ENCODE assay signal across 7 mouse cellular contexts in genomic region chr3:145987268-145987969, GRCm38 (mm10). TPM values are rescaled to one million over a fixed set of nuclear protein-coding genes. Genes with fewer than 3 reads are reported as not detected.
DNase-seq lines count a peak whose midpoint lies in the region; ATAC-seq lines count a peak whose summit lies in the region.

Gene Syde2, plus strand, starts transcription at chr3:145987870.

- peak; percentile 86 to 92 for DNase-seq in adrenal gland, adult (ENCODE audit: inconsistent age in 2 of 2, low spot score in 1 of 2)
- peak; percentile 91 for DNase-seq in embryo, embryonic 11 days
- DNase-seq in heart, adult 18-20 months, result peak; percentile 86 to 90
- DNase-seq in kidney, adult 18-20 months, result peak; percentile 94
- peak; percentile 88 for DNase-seq in limb, embryonic 10.5 days (ENCODE audit: low spot score)
- DNase-seq in midbrain, embryonic 11.5 days (ENCODE audit: low spot score, missing footprints), result peak; percentile 97
- DNase-seq in splenic B cell, adult 2 months (ENCODE audit: low read depth, low spot score), result peak; percentile 18

- peak within 1 kb of the TSS; percentile 61 for H3K9ac ChIP-seq in midbrain, embryonic 11.5 days (ENCODE audit: low read length)

- peaks cover 36% of the 10 kb centered on the region for H3K4me1 ChIP-seq in limb, embryonic 10.5 days
- peaks cover 11% of the 10 kb centered on the region for H3K4me1 ChIP-seq in midbrain, embryonic 11.5 days (ENCODE audit: control insufficient read depth, insufficient read depth, low read length)

- H3K27ac ChIP-seq in limb, embryonic 10.5 days, result peak within 1 kb of the TSS; percentile 91
- no peak within 1 kb of the TSS for H3K27ac ChIP-seq in midbrain, embryonic 11.5 days (ENCODE audit: low read depth, low read length)

- no peaks in the 10 kb centered on the region for H3K9me3 ChIP-seq in limb, embryonic 10.5 days (replicated peaks)
- H3K9me3 ChIP-seq in midbrain, embryonic 11.5 days (ENCODE audit: control insufficient read depth, low read length), result no peaks in the 10 kb centered on the region

- H3K4me2 ChIP-seq in midbrain, embryonic 11.5 days, result peak within 1 kb of the TSS; percentile 70

- WGBS in limb, embryonic 10.5 days, result 1% methylated on average over 63 of the region's 65 CpGs
- under 1% methylated on average over 52 of the region's 65 CpGs for WGBS in midbrain, embryonic 11.5 days

- peaks cover 4% of the 10 kb centered on the region; the same call in 1 of the 2 replicates for H3K36me3 ChIP-seq in limb, embryonic 10.5 days
- H3K36me3 ChIP-seq in midbrain, embryonic 11.5 days (ENCODE audit: control insufficient read depth, insufficient read depth, low read length), result no peaks in the 10 kb centered on the region
- H3K36me3 ChIP-seq in splenic B cell, adult 2 months (ENCODE audit: control insufficient read depth, insufficient read depth, low read length, poor library complexity, severe bottlenecking), result no peaks in the 10 kb centered on the region

- peaks cover 34% of the 10 kb centered on the region for H3K27me3 ChIP-seq in limb, embryonic 10.5 days (ENCODE audit: low read depth, poor library complexity, severe bottlenecking)
- H3K27me3 ChIP-seq in midbrain, embryonic 11.5 days (ENCODE audit: control insufficient read depth, insufficient read depth, low read length), result peaks cover 31% of the 10 kb centered on the region
- H3K27me3 ChIP-seq in splenic B cell, adult 2 months (ENCODE audit: control insufficient read depth, insufficient read depth, low read length, poor library complexity, severe bottlenecking), result no peaks in the 10 kb centered on the region

- ATAC-seq in midbrain, embryonic 11.5 days (ENCODE audit: low FRiP score), result peak; percentile 81

- H3K4me3 ChIP-seq in limb, embryonic 10.5 days, result peak within 1 kb of the TSS; percentile 75
- peak within 1 kb of the TSS; percentile 64 for H3K4me3 ChIP-seq in midbrain, embryonic 11.5 days (ENCODE audit: low read depth, low read length)

RNA-seq across cellular contexts. Expression of gene Syde2, which starts in this region (rescaled TPM):
- 10 to 100 TPM; 16.2 to 16.7 TPM for total RNA-seq in heart, adult 18-20 months (2021)
- polyA plus RNA-seq in limb, embryonic 10.5 days (2016; fragmentation: Nextera tagmentation; extraction: Ambion mirVana), result 1.2 and 1.3 TPM in 2 replicates
- 0.93 and 1.1 TPM in 2 replicates for polyA plus RNA-seq in midbrain, embryonic 11.5 days (2014; fragmentation: Nextera tagmentation; extraction: Ambion mirVana)

Comparison
In these comparisons a context has a peak if more than half of its experiments do, and no peak if none do; other contexts are left out.
1. DNase-seq: peak in every context shown above with its lines; median percentile 97 in midbrain, embryonic 11.5 days; 94 in kidney, adult 18-20 months; 91 in embryo, embryonic 11 days; 89 in adrenal gland, adult; 88 in heart, adult 18-20 months; 88 in limb, embryonic 10.5 days; 18 in splenic B cell, adult 2 months.